Mouse (Mus musculus) forebrain, embryonic 12.5 days (tissue): ENCODE measurements around the gene Cdh8. TPM values are rescaled to one million over a fixed set of nuclear protein-coding genes. Genes with fewer than 3 reads are reported as not detected.

Source experiments
- ATAC-seq: fragments of 200-750 bp; cut with Nextera tagmentation; 2 replicates; pipeline ENCODE4 v1.8.0; 2017; ENCODE audit warnings: moderate TSS enrichment; ENCODE audit not compliant: low FRiP score
- H3K27ac ChIP-seq: fragments of 300-500 bp; sonication (generic); 2 replicates; pipeline ENCODE4 v1.5.1; 2016; ENCODE audit warnings: mild to moderate bottlenecking
- H3K27me3 ChIP-seq: fragments of 300-500 bp; sonication (generic); 2 replicates; pipeline ENCODE4 v1.6.1; 2016; ENCODE audit warnings: mild to moderate bottlenecking
- H3K36me3 ChIP-seq: fragments of 300-500 bp; sonication (generic); replicated peaks from 2 replicates; pipeline ENCODE4 v1.6.1; 2016; ENCODE audit warnings: mild to moderate bottlenecking
- H3K4me1 ChIP-seq: fragments of 300-500 bp; sonication (generic); 2 replicates; pipeline ENCODE4 v1.6.1; 2016
- H3K4me2 ChIP-seq: fragments of 300-500 bp; sonication (generic); 2 replicates; pipeline ENCODE4 v1.6.1; 2016; ENCODE audit warnings: mild to moderate bottlenecking, moderate library complexity
- H3K4me3 ChIP-seq: fragments of 300-500 bp; sonication (generic); replicated peaks from 2 replicates; pipeline ENCODE4 v1.5.1; 2016; ENCODE audit warnings: mild to moderate bottlenecking
- H3K9ac ChIP-seq: fragments of 300-500 bp; sonication (generic); 2 replicates; pipeline ENCODE4 v1.6.1; 2016; ENCODE audit warnings: mild to moderate bottlenecking
- H3K9me3 ChIP-seq: fragments of 300-500 bp; sonication (generic); 2 replicates; pipeline ENCODE4 v1.6.1; 2016
- WGBS: fragments of 180-500 bp; shearing (Covaris S2); methylation state at CpG from one replicate; pipeline ENCODE4 v1.1.7; 2016; 5-methylcytosine and 5-hydroxymethylcytosine counted together
- polyA plus RNA-seq: library from polyadenylated mRNA; unstranded; fragments of >200 nt; fragmentation: Nextera tagmentation; extraction: Ambion mirVana; gene quantifications from 2 replicates; pipeline ENCODE4 v1.2.1, GENCODE M21; 2016

Gene Cdh8
- polyA plus RNA-seq, 1 experiment from 2014 or later = 16.9 TPM

DNA sequence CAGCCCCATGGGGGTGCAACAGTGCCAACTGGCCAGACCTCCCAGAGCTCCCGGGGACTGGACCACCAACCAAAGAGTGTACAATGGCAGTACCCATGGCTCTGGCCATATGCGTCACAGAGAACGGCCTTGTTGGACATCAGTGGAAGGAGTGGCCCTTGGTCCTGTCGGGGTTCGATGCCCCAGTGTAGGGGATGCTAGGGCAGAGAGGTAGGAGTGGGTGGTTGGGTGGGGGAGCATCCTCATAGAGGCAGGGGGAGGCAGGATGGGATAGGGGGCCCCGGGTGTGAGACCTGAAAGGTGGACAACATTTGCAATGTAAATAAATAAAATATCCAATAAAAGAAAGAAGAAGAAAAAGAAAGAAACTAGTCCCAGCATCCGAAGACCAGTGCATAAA, 47.8 kb downstream of the Cdh8 start:
- WGBS = 93% methylated on average over 7 of the region's 7 CpGs
- no peaks in the 10 kb centered on the region for H3K27me3 ChIP-seq
- H3K9me3 ChIP-seq = no peaks in the 10 kb centered on the region
- H3K9ac ChIP-seq = no peak overlapping the region
- ATAC-seq = no peak
- H3K4me3 ChIP-seq = no peak overlapping the region
- no peaks in the 10 kb centered on the region for H3K4me1 ChIP-seq
- no peaks in the 10 kb centered on the region for H3K36me3 ChIP-seq
- no peak overlapping the region for H3K4me2 ChIP-seq
- H3K27ac ChIP-seq = no peak overlapping the region

DNA sequence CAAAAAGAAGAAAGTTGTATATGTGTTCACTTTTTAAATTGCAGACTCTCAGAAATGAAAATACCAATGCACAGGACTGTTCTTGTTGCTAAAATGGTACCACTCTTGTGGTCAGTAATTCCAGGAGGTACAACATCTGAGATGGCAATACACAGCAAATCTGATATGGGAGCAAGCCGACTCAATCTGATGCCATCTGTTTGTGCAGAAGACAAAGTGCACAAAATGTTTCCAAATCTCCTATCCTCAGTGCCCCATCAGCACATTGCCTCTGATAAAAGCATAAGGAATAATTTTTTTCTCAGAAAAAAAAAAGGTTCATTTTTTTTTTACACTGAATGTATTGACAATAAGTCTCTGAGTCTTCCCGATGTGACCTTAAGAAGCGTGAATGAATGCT, 62.3 kb downstream of the Cdh8 start:
- H3K9ac ChIP-seq = no peak overlapping the region
- no peak overlapping the region for H3K27ac ChIP-seq
- H3K9me3 ChIP-seq = no peaks in the 10 kb centered on the region
- no peaks in the 10 kb centered on the region for H3K4me1 ChIP-seq
- no peaks in the 10 kb centered on the region for H3K36me3 ChIP-seq
- H3K4me3 ChIP-seq = no peak overlapping the region
- ATAC-seq = no peak
- H3K27me3 ChIP-seq = no peaks in the 10 kb centered on the region
- WGBS = 93% methylated on average over 3 of the region's 3 CpGs
- H3K4me2 ChIP-seq = no peak overlapping the region

DNA sequence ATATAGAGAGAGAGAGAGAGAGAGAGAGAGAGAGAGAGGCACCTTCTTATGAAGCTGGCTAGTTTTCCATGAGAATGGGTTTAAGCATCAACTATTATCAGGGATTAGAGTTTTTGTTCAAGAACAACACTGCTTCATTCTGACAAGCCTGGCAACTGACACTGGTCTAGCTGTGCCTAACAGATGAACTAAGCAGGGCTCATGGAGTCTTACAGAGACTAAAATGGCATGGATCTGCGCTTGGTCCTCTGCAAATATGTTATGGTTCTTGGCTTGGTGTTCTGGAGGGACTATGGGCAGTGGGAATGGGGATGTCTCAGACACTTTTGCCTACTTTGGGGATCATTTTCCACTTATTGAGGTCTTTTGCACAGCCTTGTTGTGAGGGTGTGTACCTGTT, 63.0 kb downstream of the Cdh8 start:
- WGBS = 91% methylated on average over 1 of the region's 1 CpGs
- 0 out of 2 replicates have a peak, but pooled peaks cover 6% of the 10 kb centered on the region for H3K4me1 ChIP-seq
- no peak for ATAC-seq

DNA sequence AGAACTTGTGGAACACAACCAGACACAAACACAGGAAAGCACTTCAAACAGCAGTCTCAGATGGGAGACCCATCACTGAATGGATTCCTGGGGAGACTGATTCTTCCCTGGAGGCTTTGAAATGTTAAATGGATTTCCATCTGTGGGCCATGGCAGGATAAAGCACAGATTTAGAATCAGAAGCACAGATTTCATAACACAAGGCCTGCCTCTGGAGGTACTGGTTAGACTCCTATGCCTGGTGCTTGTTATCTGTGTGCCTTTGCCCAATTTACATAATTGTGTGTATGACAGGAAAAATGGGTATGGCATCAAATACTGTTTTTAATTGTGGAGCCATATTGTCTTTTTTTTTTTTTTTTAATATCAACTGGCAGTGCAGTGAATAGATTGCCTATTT, 66.8 kb downstream of the Cdh8 start:
- Histone ChIP-seq H3K4me2 (no peak overlapping the region), H3K27ac (no peak overlapping the region), H3K4me1 (peaks cover 12% of the 10 kb centered on the region; the same call in 1 of the 2 replicates), H3K9me3 (no peaks in the 10 kb centered on the region), H3K36me3 (no peaks in the 10 kb centered on the region), H3K27me3 (no peaks in the 10 kb centered on the region), H3K9ac (no peak overlapping the region), H3K4me3 (no peak overlapping the region)
- ATAC-seq = no peak

More for the DNA sequence above, 63.0 kb downstream of the Cdh8 start:
- Histone ChIP-seq H3K4me2 (no peak overlapping the region), H3K27me3 (no peaks in the 10 kb centered on the region), H3K9ac (no peak overlapping the region), H3K9me3 (no peaks in the 10 kb centered on the region), H3K27ac (no peak overlapping the region), H3K4me3 (no peak overlapping the region), H3K36me3 (no peaks in the 10 kb centered on the region)

DNA sequence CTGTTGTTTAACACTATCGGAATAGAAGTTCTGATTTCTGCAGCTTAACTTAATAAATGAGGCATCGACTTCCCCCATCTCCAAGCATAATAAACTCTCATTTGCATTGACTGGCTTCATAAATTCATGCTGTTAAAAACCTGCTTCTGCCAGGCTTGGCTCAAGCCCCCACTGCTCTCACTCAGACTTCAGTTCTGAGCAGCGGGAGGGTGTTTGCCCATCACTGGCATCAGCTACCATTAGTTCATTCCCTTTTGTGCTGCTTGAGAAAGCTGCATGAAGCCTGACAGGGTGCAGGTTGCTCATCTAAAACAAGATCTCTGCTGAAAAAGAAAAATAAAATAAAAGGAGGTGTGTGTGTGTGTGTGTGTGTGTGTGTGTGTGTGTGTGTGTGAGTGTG, 67.7 kb downstream of the Cdh8 start:
- Histone ChIP-seq H3K4me3 (no peak overlapping the region), H3K9ac (no peak overlapping the region), H3K27me3 (no peaks in the 10 kb centered on the region), H3K36me3 (no peaks in the 10 kb centered on the region), H3K4me2 (no peak overlapping the region), H3K9me3 (no peaks in the 10 kb centered on the region), H3K4me1 (peaks cover 12% of the 10 kb centered on the region; the same call in 1 of the 2 replicates), H3K27ac (no peak overlapping the region)
- ATAC-seq = no peak
- WGBS = 50% methylated on average over 3 of the region's 3 CpGs

DNA sequence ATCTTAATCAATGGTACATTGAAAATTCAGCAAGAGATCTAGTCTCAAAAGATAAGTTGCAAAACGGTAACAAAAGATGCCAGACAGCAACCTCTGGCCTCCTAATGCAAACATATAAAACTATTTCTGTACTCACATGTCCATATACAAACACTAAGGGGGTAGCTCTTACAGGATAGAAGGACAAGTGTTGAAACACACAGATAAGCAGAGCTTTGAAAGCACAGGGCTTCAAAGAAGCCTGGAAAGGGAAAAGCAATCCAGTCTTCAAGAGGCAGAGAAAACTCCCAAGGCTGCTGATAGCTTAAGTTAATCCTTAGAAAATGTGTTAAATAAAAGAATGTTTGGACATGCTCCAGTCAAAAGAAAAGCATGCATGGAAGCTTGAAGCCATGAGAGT, 77.0 kb downstream of the Cdh8 start:
- WGBS = 67% methylated on average over 1 of the region's 1 CpGs
- Histone ChIP-seq H3K4me3 (no peak overlapping the region), H3K9me3 (no peaks in the 10 kb centered on the region), H3K9ac (no peak overlapping the region), H3K4me1 (no peaks in the 10 kb centered on the region; the same call in 1 of the 2 replicates), H3K4me2 (no peak overlapping the region), H3K27me3 (no peaks in the 10 kb centered on the region), H3K36me3 (no peaks in the 10 kb centered on the region), H3K27ac (no peak overlapping the region)
- no peak for ATAC-seq

DNA sequence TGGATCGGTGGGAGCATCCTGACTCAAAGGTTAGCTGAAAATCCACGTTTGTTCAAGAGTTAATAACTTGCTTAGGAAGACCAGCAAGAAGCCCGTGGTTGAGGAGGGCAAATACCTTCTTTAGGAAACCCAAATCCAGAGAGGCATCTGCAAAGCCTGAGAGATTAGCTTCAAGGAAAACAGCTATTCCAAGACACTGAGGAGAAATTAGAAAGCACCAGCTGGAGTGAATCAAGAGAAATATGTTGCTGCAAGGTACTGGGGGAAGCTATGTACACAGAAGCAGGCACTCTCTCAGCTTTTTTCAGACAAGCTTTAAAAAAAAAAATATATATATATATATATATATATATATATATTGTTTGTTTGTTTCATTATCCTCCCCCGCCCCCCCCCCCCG, 88.7 kb downstream of the Cdh8 start:
- H3K36me3 ChIP-seq = no peaks in the 10 kb centered on the region
- no peak for ATAC-seq
- WGBS = 79% methylated on average over 5 of the region's 5 CpGs
- no peak overlapping the region for H3K4me3 ChIP-seq
- H3K27me3 ChIP-seq = no peaks in the 10 kb centered on the region
- H3K27ac ChIP-seq = no peak overlapping the region
- H3K4me2 ChIP-seq = no peak overlapping the region
- no peak overlapping the region for H3K9ac ChIP-seq
- no peaks in the 10 kb centered on the region for H3K9me3 ChIP-seq
- no peaks in the 10 kb centered on the region for H3K4me1 ChIP-seq

DNA sequence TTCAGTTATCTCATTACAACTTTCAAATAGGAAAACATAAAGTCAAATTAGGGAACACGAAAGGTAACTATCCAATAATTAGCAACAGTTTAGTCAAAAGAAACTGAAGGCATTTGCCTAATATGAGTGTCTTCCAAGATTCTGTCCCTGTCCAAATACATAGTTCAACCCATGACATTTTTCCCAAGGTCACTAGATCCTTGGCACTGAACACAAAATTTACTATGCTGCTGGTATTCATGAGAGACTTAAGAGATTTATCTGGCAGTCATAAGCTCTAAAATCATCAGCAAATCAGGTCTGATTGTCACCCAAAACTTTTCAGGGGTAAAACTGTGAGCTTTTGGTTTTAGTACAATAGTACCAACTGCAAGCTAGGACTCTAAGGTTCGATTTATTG, 101.7 kb downstream of the Cdh8 start:
- Histone ChIP-seq H3K4me2 (no peak overlapping the region), H3K36me3 (no peaks in the 10 kb centered on the region), H3K9ac (no peak overlapping the region), H3K4me1 (no peaks in the 10 kb centered on the region), H3K27me3 (no peaks in the 10 kb centered on the region), H3K9me3 (no peaks in the 10 kb centered on the region), H3K4me3 (no peak overlapping the region), H3K27ac (no peak overlapping the region)
- WGBS = 89% methylated on average over 2 of the region's 2 CpGs
- no peak for ATAC-seq

DNA sequence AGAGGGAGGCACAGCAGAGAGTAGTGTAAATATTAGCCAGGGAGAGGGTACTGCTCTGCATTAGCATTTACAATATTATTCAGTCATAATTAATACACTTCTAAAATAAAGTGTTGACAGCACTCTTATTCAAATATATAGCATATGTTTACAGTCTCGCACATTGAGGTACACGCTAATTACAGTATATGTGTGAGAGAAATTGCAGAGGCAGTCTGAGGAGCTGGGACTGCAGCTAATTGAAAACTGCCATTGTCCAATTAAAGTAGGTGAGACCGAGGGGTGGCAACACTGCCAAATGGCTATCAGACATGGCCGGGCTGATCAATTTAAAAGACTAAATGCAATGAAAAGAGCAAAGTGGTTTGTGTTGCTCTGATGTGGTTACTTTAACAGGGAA, 112.1 kb downstream of the Cdh8 start:
- H3K27ac ChIP-seq = no peak overlapping the region
- H3K4me3 ChIP-seq = no peak overlapping the region
- no peaks in the 10 kb centered on the region for H3K4me1 ChIP-seq
- no peak overlapping the region for H3K9ac ChIP-seq
- H3K36me3 ChIP-seq = no peaks in the 10 kb centered on the region
- ATAC-seq = peak; percentile 39; the same call in 1 of the 2 replicates
- H3K9me3 ChIP-seq = no peaks in the 10 kb centered on the region
- H3K27me3 ChIP-seq = no peaks in the 10 kb centered on the region
- WGBS = 52% methylated on average over 4 of the region's 4 CpGs
- no peak overlapping the region for H3K4me2 ChIP-seq

DNA sequence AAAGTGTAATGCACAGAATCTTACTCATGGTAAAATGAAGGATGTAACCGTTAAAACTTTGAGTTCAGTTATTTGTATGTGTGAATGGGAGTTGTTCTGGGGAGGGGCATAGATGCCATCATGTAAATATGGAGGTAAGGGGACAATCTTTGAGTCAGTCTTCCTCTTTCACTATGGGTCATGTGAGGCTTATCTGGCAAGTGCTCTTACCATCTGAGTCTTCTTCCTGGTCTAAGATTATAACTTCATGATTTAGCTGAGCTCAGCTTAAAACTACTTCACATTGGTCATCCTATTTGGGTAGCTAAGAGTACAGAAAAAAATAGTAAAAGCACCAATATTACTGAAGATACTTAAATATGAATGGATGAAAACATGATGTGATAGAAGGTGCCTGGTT, 126.1 kb downstream of the Cdh8 start:
- Histone ChIP-seq H3K9ac (no peak overlapping the region), H3K9me3 (no peaks in the 10 kb centered on the region), H3K4me3 (no peak overlapping the region), H3K4me2 (no peak overlapping the region), H3K27me3 (no peaks in the 10 kb centered on the region), H3K36me3 (no peaks in the 10 kb centered on the region), H3K4me1 (no peaks in the 10 kb centered on the region), H3K27ac (no peak overlapping the region)
- 89% methylated on average over 1 of the region's 1 CpGs for WGBS
- ATAC-seq = no peak

DNA sequence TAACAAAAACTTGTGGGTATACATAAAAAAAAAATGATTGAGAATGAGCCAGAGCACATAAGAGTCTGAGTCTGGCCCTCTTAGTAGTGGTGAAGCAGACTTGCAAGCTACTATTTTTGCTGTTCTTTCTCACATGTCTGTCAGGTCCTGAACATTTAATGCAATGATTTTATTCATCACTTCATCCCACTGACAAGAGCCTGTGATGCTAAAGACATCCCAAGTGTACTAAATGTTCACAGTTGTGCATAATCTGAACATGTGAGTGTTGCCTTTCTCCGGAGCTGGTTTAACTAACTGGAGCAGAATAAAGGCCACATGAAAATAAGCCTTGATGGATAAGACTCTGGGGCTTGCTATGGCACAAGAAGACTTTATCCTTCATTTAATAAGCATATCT, 131.2 kb downstream of the Cdh8 start:
- Histone ChIP-seq H3K27me3 (no peaks in the 10 kb centered on the region), H3K9ac (no peak overlapping the region), H3K4me1 (no peaks in the 10 kb centered on the region), H3K4me2 (no peak overlapping the region), H3K9me3 (no peaks in the 10 kb centered on the region), H3K36me3 (no peaks in the 10 kb centered on the region), H3K27ac (no peak overlapping the region), H3K4me3 (no peak overlapping the region)
- WGBS = 82% methylated on average over 1 of the region's 1 CpGs
- no peak for ATAC-seq

DNA sequence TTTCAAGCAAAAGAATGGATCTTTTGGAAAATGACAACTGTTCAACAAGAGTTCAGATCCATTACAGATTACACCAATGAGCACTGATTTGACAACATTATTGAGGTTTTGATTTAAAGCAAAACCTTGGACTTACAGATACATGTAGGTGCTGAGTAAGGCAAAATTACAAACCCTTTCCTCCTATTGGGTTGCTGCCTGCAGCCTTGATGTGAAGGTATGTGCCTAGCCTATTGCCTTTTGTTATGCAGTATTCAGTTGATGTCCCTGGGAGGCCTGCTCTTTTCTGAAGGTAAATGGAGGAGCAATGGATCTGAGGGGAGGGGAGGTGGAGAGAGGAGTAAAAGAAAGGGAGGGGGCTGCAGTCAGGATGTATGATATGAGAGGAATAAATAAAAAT, 135.9 kb downstream of the Cdh8 start:
- Histone ChIP-seq H3K4me2 (no peak overlapping the region), H3K36me3 (no peaks in the 10 kb centered on the region), H3K4me3 (no peak overlapping the region), H3K9me3 (no peaks in the 10 kb centered on the region), H3K4me1 (no peaks in the 10 kb centered on the region), H3K27ac (no peak overlapping the region), H3K27me3 (no peaks in the 10 kb centered on the region), H3K9ac (no peak overlapping the region)
- ATAC-seq = no peak

DNA sequence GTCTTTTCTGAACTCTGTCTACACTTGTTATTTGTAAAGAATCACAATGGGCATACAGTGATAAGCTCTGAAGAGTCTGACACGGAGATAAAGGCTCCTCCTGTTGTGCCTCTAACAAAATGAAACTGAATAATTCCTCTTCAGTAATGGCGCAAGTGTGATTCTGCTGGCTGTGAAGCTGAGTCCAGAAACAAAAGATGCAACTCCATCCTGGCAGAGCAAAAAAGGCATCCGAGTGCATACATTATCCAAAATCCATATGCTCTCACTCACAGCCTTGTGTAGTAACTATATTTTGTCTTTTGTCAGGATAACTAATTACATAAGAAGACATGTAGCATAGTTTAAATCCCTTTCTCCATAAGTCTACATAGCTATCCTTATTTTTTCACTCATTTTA, 149.1 kb downstream of the Cdh8 start:
- ATAC-seq = no peak
- Histone ChIP-seq H3K27ac (no peak overlapping the region), H3K4me3 (no peak overlapping the region), H3K27me3 (no peaks in the 10 kb centered on the region), H3K4me1 (peaks cover 5% of the 10 kb centered on the region; the same call in 1 of the 2 replicates), H3K4me2 (no peak overlapping the region), H3K9me3 (no peaks in the 10 kb centered on the region), H3K9ac (no peak overlapping the region), H3K36me3 (no peaks in the 10 kb centered on the region)
- WGBS = 53% methylated on average over 3 of the region's 3 CpGs

DNA sequence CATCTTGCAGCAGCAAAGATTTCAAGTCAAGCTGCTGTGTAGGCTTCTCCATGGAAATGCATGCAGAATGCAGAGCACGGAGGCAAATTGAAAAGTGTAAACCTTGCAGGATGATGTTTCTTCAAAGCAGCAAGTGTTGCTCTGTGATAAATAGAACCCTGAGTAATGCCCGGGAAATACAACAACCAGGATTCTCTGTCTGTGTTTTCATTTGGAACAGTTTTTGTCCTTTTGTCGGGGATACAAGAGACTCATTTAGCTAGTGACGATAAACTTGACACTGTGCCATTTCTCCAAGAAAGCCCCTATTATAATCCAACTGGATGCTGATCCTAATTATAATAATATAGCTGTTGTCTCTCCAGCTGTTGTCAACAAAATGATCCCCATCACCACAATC, 181.9 kb downstream of the Cdh8 start:
- Histone ChIP-seq H3K9me3 (no peaks in the 10 kb centered on the region), H3K9ac (no peak overlapping the region), H3K4me2 (no peak overlapping the region), H3K27ac (no peak overlapping the region), H3K4me1 (peaks cover 22% of the 10 kb centered on the region), H3K36me3 (no peaks in the 10 kb centered on the region), H3K27me3 (no peaks in the 10 kb centered on the region), H3K4me3 (no peak overlapping the region)
- WGBS = 28% methylated on average over 4 of the region's 4 CpGs
- ATAC-seq = peak; percentile 55; the same call in 1 of the 2 replicates
